Mouse (Mus musculus): ENCODE results near the gene Vmn1r79. TPM values are rescaled to one million over a fixed set of nuclear protein-coding genes. Genes with fewer than 3 reads are reported as not detected.
"Not testable (repeated sequence)": the region's sequence is repeated elsewhere in the genome, so short reads cannot be mapped to it uniquely, and the experiment has no call there.

The Vmn1r79 gene
- not detected in 2 replicates for polyA plus RNA-seq (2014; fragmentation: Nextera tagmentation; extraction: Ambion mirVana)

- H3K4me2 ChIP-seq (ENCODE audit: low read depth, low read length); H3K4me1 ChIP-seq (ENCODE audit: control insufficient read depth, insufficient read depth, low read length); H3K4me3 ChIP-seq (ENCODE audit: low read depth, low read length); DNase-seq (ENCODE audit: low spot score); H3K9me3 ChIP-seq (replicated peaks; ENCODE audit: control insufficient read depth, low read length); H3K27ac ChIP-seq (replicated peaks; ENCODE audit: low read depth, low read length); H3K27me3 ChIP-seq (ENCODE audit: control insufficient read depth, insufficient read depth, low read length); ATAC-seq (replicated peaks; ENCODE audit: insufficient number of reproducible peaks, low FRiP score, low TSS enrichment, low read depth); H3K36me3 ChIP-seq (replicated peaks; ENCODE audit: control insufficient read depth, insufficient read depth, low read depth, low read length); H3K9ac ChIP-seq (replicated peaks; ENCODE audit: low read length): not testable (repeated sequence)
Observed at GRCm38 (mm10) chr7:12170979-12171378, at the start of gene Vmn1r79. Vmn1r79 (plus strand) TSS chr7:12171279.

GRCm38 (mm10) chr7:12149957-12150356 lies 21.1 kb upstream of the Vmn1r79 start, which contains the start of gene Vmn1r78:
Vmn1r78 (plus strand) TSS chr7:12150257.
- no peak within 1 kb of the TSS for H3K27ac ChIP-seq (replicated peaks; ENCODE audit: low read depth, low read length)
- no peaks in the 10 kb centered on the region for H3K27me3 ChIP-seq (ENCODE audit: control insufficient read depth, insufficient read depth, low read length)
- H3K36me3 ChIP-seq (replicated peaks; ENCODE audit: control insufficient read depth, insufficient read depth, low read depth, low read length) = no peaks in the 10 kb centered on the region
- 54% methylated on average over 2 of the region's 2 CpGs for WGBS
- no peak for ATAC-seq (replicated peaks; ENCODE audit: insufficient number of reproducible peaks, low FRiP score, low TSS enrichment, low read depth)
- no peak within 1 kb of the TSS for H3K4me2 ChIP-seq (ENCODE audit: low read depth, low read length)
- H3K9ac ChIP-seq (replicated peaks; ENCODE audit: low read length) = no peak within 1 kb of the TSS
- H3K4me1 ChIP-seq (ENCODE audit: control insufficient read depth, insufficient read depth, low read length) = no peaks in the 10 kb centered on the region
- DNase-seq (ENCODE audit: low spot score) = no peak
- no peak within 1 kb of the TSS for H3K4me3 ChIP-seq (ENCODE audit: low read depth, low read length)
- no peaks in the 10 kb centered on the region for H3K9me3 ChIP-seq (replicated peaks; ENCODE audit: control insufficient read depth, low read length)

GRCm38 (mm10) chr7:12156463-12156862 lies 14.6 kb upstream of the Vmn1r79 start:
- not testable (repeated sequence) for H3K4me2 ChIP-seq (ENCODE audit: low read depth, low read length); H3K4me3 ChIP-seq (ENCODE audit: low read depth, low read length); ATAC-seq (replicated peaks; ENCODE audit: insufficient number of reproducible peaks, low FRiP score, low TSS enrichment, low read depth); H3K9me3 ChIP-seq (replicated peaks; ENCODE audit: control insufficient read depth, low read length); H3K9ac ChIP-seq (replicated peaks; ENCODE audit: low read length); H3K4me1 ChIP-seq (ENCODE audit: control insufficient read depth, insufficient read depth, low read length); H3K36me3 ChIP-seq (replicated peaks; ENCODE audit: control insufficient read depth, insufficient read depth, low read depth, low read length); H3K27ac ChIP-seq (replicated peaks; ENCODE audit: low read depth, low read length); H3K27me3 ChIP-seq (ENCODE audit: control insufficient read depth, insufficient read depth, low read length); DNase-seq (ENCODE audit: low spot score)
- 43% methylated on average over 1 of the region's 1 CpGs for WGBS

- H3K27ac ChIP-seq (replicated peaks; ENCODE audit: low read depth, low read length); H3K9ac ChIP-seq (replicated peaks; ENCODE audit: low read length); H3K4me3 ChIP-seq (ENCODE audit: low read depth, low read length); H3K4me1 ChIP-seq (ENCODE audit: control insufficient read depth, insufficient read depth, low read length); DNase-seq (ENCODE audit: low spot score); ATAC-seq (replicated peaks; ENCODE audit: insufficient number of reproducible peaks, low FRiP score, low TSS enrichment, low read depth); H3K36me3 ChIP-seq (replicated peaks; ENCODE audit: control insufficient read depth, insufficient read depth, low read depth, low read length); H3K27me3 ChIP-seq (ENCODE audit: control insufficient read depth, insufficient read depth, low read length); H3K4me2 ChIP-seq (ENCODE audit: low read depth, low read length); H3K9me3 ChIP-seq (replicated peaks; ENCODE audit: control insufficient read depth, low read length): not testable (repeated sequence)
- 65% methylated on average over 2 of the region's 2 CpGs for WGBS
Observed at GRCm38 (mm10) chr7:12172926-12173325, 1.8 kb downstream of the Vmn1r79 start.

GRCm38 (mm10) chr7:12188986-12189385 lies 17.9 kb downstream of the Vmn1r79 start, which contains the start of gene Vmn1r80:
Vmn1r80 (plus strand) TSS chr7:12189286.
- Histone ChIP-seq H3K4me3 (ENCODE audit: low read depth, low read length) (no peak within 1 kb of the TSS), H3K27me3 (ENCODE audit: control insufficient read depth, insufficient read depth, low read length) (no peaks in the 10 kb centered on the region), H3K4me2 (ENCODE audit: low read depth, low read length) (no peak within 1 kb of the TSS), H3K36me3 (replicated peaks; ENCODE audit: control insufficient read depth, insufficient read depth, low read depth, low read length) (no peaks in the 10 kb centered on the region), H3K4me1 (ENCODE audit: control insufficient read depth, insufficient read depth, low read length) (no peaks in the 10 kb centered on the region), H3K9me3 (replicated peaks; ENCODE audit: control insufficient read depth, low read length) (no peaks in the 10 kb centered on the region), H3K9ac (replicated peaks; ENCODE audit: low read length) (no peak within 1 kb of the TSS), H3K27ac (replicated peaks; ENCODE audit: low read depth, low read length) (no peak within 1 kb of the TSS)
- ATAC-seq (replicated peaks; ENCODE audit: insufficient number of reproducible peaks, low FRiP score, low TSS enrichment, low read depth) = no peak
- 80% methylated on average over 1 of the region's 1 CpGs for WGBS
- no peak for DNase-seq (ENCODE audit: low spot score)

- WGBS = 68% methylated on average over 2 of the region's 2 CpGs
- Histone ChIP-seq H3K27ac (replicated peaks; ENCODE audit: low read depth, low read length) (no peak overlapping the region), H3K4me1 (ENCODE audit: control insufficient read depth, insufficient read depth, low read length) (no peaks in the 10 kb centered on the region), H3K27me3 (ENCODE audit: control insufficient read depth, insufficient read depth, low read length) (no peaks in the 10 kb centered on the region), H3K4me2 (ENCODE audit: low read depth, low read length) (no peak overlapping the region), H3K9ac (replicated peaks; ENCODE audit: low read length) (no peak overlapping the region), H3K9me3 (replicated peaks; ENCODE audit: control insufficient read depth, low read length) (0 out of 2 replicates have a peak, but pooled peaks cover 3% of the 10 kb centered on the region), H3K4me3 (ENCODE audit: low read depth, low read length) (no peak overlapping the region), H3K36me3 (replicated peaks; ENCODE audit: control insufficient read depth, insufficient read depth, low read depth, low read length) (no peaks in the 10 kb centered on the region)
- DNase-seq (ENCODE audit: low spot score) (no peak), ATAC-seq (replicated peaks; ENCODE audit: insufficient number of reproducible peaks, low FRiP score, low TSS enrichment, low read depth) (no peak)
Observed at GRCm38 (mm10) chr7:12204141-12204540, 33.1 kb downstream of the Vmn1r79 start.

Other genes starting within 250 kb of the Vmn1r79 start
- gene Vmn1r76, start 233.1 kb upstream of the Vmn1r79 start, polyA plus RNA-seq (2014; fragmentation: Nextera tagmentation; extraction: Ambion mirVana) = not detected in 2 replicates
- gene Vmn1r77, start 134.5 kb upstream of the Vmn1r79 start, polyA plus RNA-seq (2014; fragmentation: Nextera tagmentation; extraction: Ambion mirVana) = not detected in 2 replicates
- not detected in 2 replicates for gene Vmn1r78, start 21.0 kb upstream of the Vmn1r79 start, polyA plus RNA-seq (2014; fragmentation: Nextera tagmentation; extraction: Ambion mirVana)
- gene Vmn1r80, start 18.0 kb downstream of the Vmn1r79 start, polyA plus RNA-seq (2014; fragmentation: Nextera tagmentation; extraction: Ambion mirVana) = not detected in 2 replicates
- not detected in 2 replicates for gene Vmn1r81, start 97.0 kb downstream of the Vmn1r79 start, polyA plus RNA-seq (2014; fragmentation: Nextera tagmentation; extraction: Ambion mirVana)
- not detected in 2 replicates for gene Vmn1r82, start 129.2 kb downstream of the Vmn1r79 start, polyA plus RNA-seq (2014; fragmentation: Nextera tagmentation; extraction: Ambion mirVana)
- gene Vmn1r83, start 158.2 kb downstream of the Vmn1r79 start, polyA plus RNA-seq (2014; fragmentation: Nextera tagmentation; extraction: Ambion mirVana) = not detected in 2 replicates
- not detected in 2 replicates for gene Vmn1r84, start 198.0 kb downstream of the Vmn1r79 start, polyA plus RNA-seq (2014; fragmentation: Nextera tagmentation; extraction: Ambion mirVana)